Mouse (Mus musculus): Measurements from ENCODE around the gene Mfsd6l. TPM values are rescaled to one million over a fixed set of nuclear protein-coding genes. Genes with fewer than 3 reads are reported as not detected.
A peak's percentile ranks its signal among the peaks of the same experiment; 100 is the strongest.

Mfsd6l gene
- polyA plus RNA-seq, 1 experiment from 2014 or later = not detected

- no peak for ATAC-seq (ENCODE audit: insufficient number of reproducible peaks, low FRiP score, low TSS enrichment, low read depth)
Observed at GRCm38 (mm10) chr11:68561957-68562950, 6.3 kb downstream of the Mfsd6l start.

GRCm38 (mm10) chr11:68564356-68565031 is 8.5 kb downstream of the Mfsd6l start:
- ATAC-seq (ENCODE audit: insufficient number of reproducible peaks, low FRiP score, low TSS enrichment, low read depth) (no peak), DNase-seq (ENCODE audit: low spot score) (no peak)
- Histone ChIP-seq H3K27me3 (ENCODE audit: control insufficient read depth, insufficient read depth, low read length) (no peaks in the 10 kb centered on the region), H3K4me3 (ENCODE audit: low read depth, low read length) (no peak overlapping the region), H3K9me3 (ENCODE audit: control insufficient read depth, low read length) (no peaks in the 10 kb centered on the region), H3K4me2 (ENCODE audit: low read depth, severe bottlenecking) (no peak overlapping the region), H3K27ac (replicated peaks; ENCODE audit: low read depth, low read length) (no peak overlapping the region), H3K36me3 (ENCODE audit: control insufficient read depth, insufficient read depth, low read length) (no peaks in the 10 kb centered on the region), H3K9ac (ENCODE audit: low read length) (no peak overlapping the region), H3K4me1 (ENCODE audit: control insufficient read depth, insufficient read depth, low read length) (no peaks in the 10 kb centered on the region)
- 78% methylated on average over 13 of the region's 13 CpGs for WGBS

More at GRCm38 (mm10) chr11:68561957-68562950, 6.3 kb downstream of the Mfsd6l start:
- H3K27me3 ChIP-seq (ENCODE audit: control insufficient read depth, insufficient read depth, low read length) = no peaks in the 10 kb centered on the region
- H3K4me1 ChIP-seq (ENCODE audit: control insufficient read depth, insufficient read depth, low read length) = no peaks in the 10 kb centered on the region
- no peaks in the 10 kb centered on the region for H3K36me3 ChIP-seq (ENCODE audit: control insufficient read depth, insufficient read depth, low read length)
- H3K4me3 ChIP-seq (ENCODE audit: low read depth, low read length) = no peak overlapping the region
- 84% methylated on average over 11 of the region's 11 CpGs for WGBS
- DNase-seq (ENCODE audit: low spot score) = no peak
- no peak overlapping the region for H3K4me2 ChIP-seq (ENCODE audit: low read depth, severe bottlenecking)
- no peak overlapping the region for H3K27ac ChIP-seq (replicated peaks; ENCODE audit: low read depth, low read length)
- no peaks in the 10 kb centered on the region for H3K9me3 ChIP-seq (ENCODE audit: control insufficient read depth, low read length)
- H3K9ac ChIP-seq (ENCODE audit: low read length) = no peak overlapping the region

GRCm38 (mm10) chr11:68565032-68565429 is 9.0 kb downstream of the Mfsd6l start:
- DNase-seq (ENCODE audit: low spot score) (no peak), ATAC-seq (ENCODE audit: insufficient number of reproducible peaks, low FRiP score, low TSS enrichment, low read depth) (no peak)
- Histone ChIP-seq H3K4me2 (ENCODE audit: low read depth, severe bottlenecking) (no peak overlapping the region), H3K4me1 (ENCODE audit: control insufficient read depth, insufficient read depth, low read length) (no peaks in the 10 kb centered on the region), H3K4me3 (ENCODE audit: low read depth, low read length) (no peak overlapping the region), H3K36me3 (ENCODE audit: control insufficient read depth, insufficient read depth, low read length) (no peaks in the 10 kb centered on the region), H3K27me3 (ENCODE audit: control insufficient read depth, insufficient read depth, low read length) (no peaks in the 10 kb centered on the region), H3K9me3 (ENCODE audit: control insufficient read depth, low read length) (no peaks in the 10 kb centered on the region), H3K27ac (replicated peaks; ENCODE audit: low read depth, low read length) (no peak overlapping the region), H3K9ac (ENCODE audit: low read length) (no peak overlapping the region)
- WGBS = 93% methylated on average over 3 of the region's 3 CpGs

- Histone ChIP-seq H3K4me3 (ENCODE audit: low read depth, low read length) (no peak overlapping the region), H3K9me3 (ENCODE audit: control insufficient read depth, low read length) (no peaks in the 10 kb centered on the region), H3K27ac (replicated peaks; ENCODE audit: low read depth, low read length) (no peak overlapping the region), H3K9ac (ENCODE audit: low read length) (peak overlapping the region; percentile 23), H3K4me1 (ENCODE audit: control insufficient read depth, insufficient read depth, low read length) (no peaks in the 10 kb centered on the region), H3K36me3 (ENCODE audit: control insufficient read depth, insufficient read depth, low read length) (no peaks in the 10 kb centered on the region), H3K4me2 (ENCODE audit: low read depth, severe bottlenecking) (peak overlapping the region; percentile 40), H3K27me3 (ENCODE audit: control insufficient read depth, insufficient read depth, low read length) (no peaks in the 10 kb centered on the region)
- ATAC-seq (ENCODE audit: insufficient number of reproducible peaks, low FRiP score, low TSS enrichment, low read depth) (no peak), DNase-seq (ENCODE audit: low spot score) (peak; percentile 85)
- 21% methylated on average over 17 of the region's 17 CpGs for WGBS
Observed at GRCm38 (mm10) chr11:68566447-68567059, 10.6 kb downstream of the Mfsd6l start.

- 86% methylated on average over 5 of the region's 5 CpGs for WGBS
- H3K4me1 ChIP-seq (ENCODE audit: control insufficient read depth, insufficient read depth, low read length) = no peaks in the 10 kb centered on the region
- no peak overlapping the region for H3K27ac ChIP-seq (replicated peaks; ENCODE audit: low read depth, low read length)
- no peaks in the 10 kb centered on the region for H3K36me3 ChIP-seq (ENCODE audit: control insufficient read depth, insufficient read depth, low read length)
- H3K9ac ChIP-seq (ENCODE audit: low read length) = no peak overlapping the region
- H3K9me3 ChIP-seq (ENCODE audit: control insufficient read depth, low read length) = no peaks in the 10 kb centered on the region
- H3K4me3 ChIP-seq (ENCODE audit: low read depth, low read length) = no peak overlapping the region
- no peak for DNase-seq (ENCODE audit: low spot score)
- no peak for ATAC-seq (ENCODE audit: insufficient number of reproducible peaks, low FRiP score, low TSS enrichment, low read depth)
- no peak overlapping the region for H3K4me2 ChIP-seq (ENCODE audit: low read depth, severe bottlenecking)
- no peaks in the 10 kb centered on the region for H3K27me3 ChIP-seq (ENCODE audit: control insufficient read depth, insufficient read depth, low read length)
Observed at GRCm38 (mm10) chr11:68570861-68571260, 14.9 kb downstream of the Mfsd6l start.

GRCm38 (mm10) chr11:68577076-68577475 is 21.1 kb downstream of the Mfsd6l start:
- H3K36me3 ChIP-seq (ENCODE audit: control insufficient read depth, insufficient read depth, low read length) = no peaks in the 10 kb centered on the region
- no peaks in the 10 kb centered on the region for H3K9me3 ChIP-seq (ENCODE audit: control insufficient read depth, low read length)
- no peaks in the 10 kb centered on the region for H3K27me3 ChIP-seq (ENCODE audit: control insufficient read depth, insufficient read depth, low read length)
- no peak overlapping the region for H3K27ac ChIP-seq (replicated peaks; ENCODE audit: low read depth, low read length)
- 77% methylated on average over 1 of the region's 1 CpGs for WGBS
- no peak overlapping the region for H3K9ac ChIP-seq (ENCODE audit: low read length)
- DNase-seq (ENCODE audit: low spot score) (no peak), ATAC-seq (ENCODE audit: insufficient number of reproducible peaks, low FRiP score, low TSS enrichment, low read depth) (no peak)
- H3K4me3 ChIP-seq (ENCODE audit: low read depth, low read length) = no peak overlapping the region
- H3K4me2 ChIP-seq (ENCODE audit: low read depth, severe bottlenecking) = no peak overlapping the region
- H3K4me1 ChIP-seq (ENCODE audit: control insufficient read depth, insufficient read depth, low read length) = 0 out of 2 replicates have a peak, but pooled peaks cover 2% of the 10 kb centered on the region

GRCm38 (mm10) chr11:68579462-68579881 is 23.5 kb downstream of the Mfsd6l start:
- 0 out of 2 replicates have a peak, but pooled peaks cover 2% of the 10 kb centered on the region for H3K4me1 ChIP-seq (ENCODE audit: control insufficient read depth, insufficient read depth, low read length)
- no peak overlapping the region for H3K4me3 ChIP-seq (ENCODE audit: low read depth, low read length)
- 38% methylated on average over 9 of the region's 9 CpGs for WGBS
- no peaks in the 10 kb centered on the region for H3K9me3 ChIP-seq (ENCODE audit: control insufficient read depth, low read length)
- no peak overlapping the region for H3K27ac ChIP-seq (replicated peaks; ENCODE audit: low read depth, low read length)
- H3K9ac ChIP-seq (ENCODE audit: low read length) = no peak overlapping the region; the same call in 1 of the 2 replicates
- H3K36me3 ChIP-seq (ENCODE audit: control insufficient read depth, insufficient read depth, low read length) = no peaks in the 10 kb centered on the region
- H3K4me2 ChIP-seq (ENCODE audit: low read depth, severe bottlenecking) = no peak overlapping the region
- ATAC-seq (ENCODE audit: insufficient number of reproducible peaks, low FRiP score, low TSS enrichment, low read depth) = no peak
- DNase-seq (ENCODE audit: low spot score) = peak; percentile 47
- H3K27me3 ChIP-seq (ENCODE audit: control insufficient read depth, insufficient read depth, low read length) = no peaks in the 10 kb centered on the region

GRCm38 (mm10) chr11:68580566-68580965 is 24.6 kb downstream of the Mfsd6l start:
- Histone ChIP-seq H3K4me2 (ENCODE audit: low read depth, severe bottlenecking) (no peak overlapping the region), H3K4me1 (ENCODE audit: control insufficient read depth, insufficient read depth, low read length) (0 out of 2 replicates have a peak, but pooled peaks cover 2% of the 10 kb centered on the region), H3K9me3 (ENCODE audit: control insufficient read depth, low read length) (no peaks in the 10 kb centered on the region), H3K36me3 (ENCODE audit: control insufficient read depth, insufficient read depth, low read length) (no peaks in the 10 kb centered on the region), H3K27ac (replicated peaks; ENCODE audit: low read depth, low read length) (no peak overlapping the region), H3K4me3 (ENCODE audit: low read depth, low read length) (no peak overlapping the region), H3K9ac (ENCODE audit: low read length) (no peak overlapping the region), H3K27me3 (ENCODE audit: control insufficient read depth, insufficient read depth, low read length) (no peaks in the 10 kb centered on the region)
- 47% methylated on average over 6 of the region's 6 CpGs for WGBS
- ATAC-seq (ENCODE audit: insufficient number of reproducible peaks, low FRiP score, low TSS enrichment, low read depth) = no peak
- no peak for DNase-seq (ENCODE audit: low spot score)

Measured in limb, embryonic 11.5 days (tissue).